Mouse (Mus musculus): ENCODE data around the gene Mia2.
"Not testable (repeated sequence)": the region's sequence is repeated elsewhere in the genome, so short reads cannot be mapped to it uniquely, and the experiment has no call there.

The Mia2 gene

DNA sequence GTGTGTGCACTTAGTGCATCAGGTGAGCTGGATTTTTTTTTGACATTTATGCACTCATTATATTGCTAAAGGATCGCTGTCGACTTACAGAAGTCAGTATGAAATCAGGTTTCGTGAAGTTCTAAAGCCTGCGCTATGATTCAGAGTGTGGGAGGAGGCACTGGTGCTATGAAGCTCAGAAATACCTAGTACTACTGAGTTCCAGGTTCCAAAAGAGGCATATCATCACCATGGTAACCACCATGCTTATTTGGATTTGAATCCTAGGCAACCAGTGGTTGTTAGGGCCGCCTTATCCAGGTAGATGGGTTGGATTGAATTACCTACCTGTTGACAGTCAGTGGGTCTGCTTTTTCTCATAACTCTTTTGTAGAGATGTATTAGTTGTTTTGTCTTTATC lies 132.8 kb downstream of the Mia2 start:
- no peak for DNase-seq (ENCODE audit: low spot score in 2 of 2)

DNA sequence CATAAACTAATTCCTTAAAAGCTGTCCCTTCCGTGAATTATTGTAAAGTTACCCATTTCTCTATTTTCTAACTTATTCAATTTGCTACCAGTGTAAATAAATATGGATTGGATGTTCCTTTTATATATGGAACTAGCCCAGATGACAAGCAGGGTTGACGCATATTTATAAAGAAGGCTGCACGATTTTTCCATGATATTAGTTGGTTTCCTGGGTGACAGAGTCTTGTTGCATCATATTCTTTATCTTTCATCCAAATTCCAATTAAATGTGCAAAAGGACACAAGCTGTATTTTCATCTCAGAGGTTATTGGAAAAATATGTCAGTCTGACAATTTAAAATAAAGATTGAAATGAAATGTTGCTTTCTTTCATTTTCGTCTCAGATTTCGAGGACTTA lies 142.8 kb downstream of the Mia2 start:
- DNase-seq (ENCODE audit: low spot score in 2 of 2): no peak

DNA sequence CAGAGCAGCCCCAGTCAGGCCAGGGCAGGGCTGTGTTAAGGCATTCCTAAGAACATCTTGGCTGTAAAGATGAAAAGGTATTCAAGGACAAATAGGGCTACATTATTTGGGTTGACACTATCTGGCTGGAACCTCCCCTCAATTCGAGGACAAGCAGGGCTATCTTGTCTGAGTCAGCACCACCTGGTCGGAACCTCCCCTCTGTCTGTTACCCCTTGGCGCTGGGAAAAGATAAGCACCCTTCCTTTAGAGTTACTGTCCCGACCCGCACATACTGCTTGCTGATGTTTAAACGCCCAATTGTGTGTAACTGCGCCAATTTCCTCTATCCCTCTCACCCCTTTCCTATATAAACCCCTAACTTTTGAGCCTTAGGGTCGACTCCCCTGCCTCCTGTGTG lies 145.4 kb downstream of the Mia2 start:
- DNase-seq (ENCODE audit: low spot score in 2 of 2): not testable (repeated sequence)
